Mouse (Mus musculus) kidney, adult 2 months (tissue): ENCODE results near the gene Tmem217. TPM values are rescaled to one million over a fixed set of nuclear protein-coding genes. Genes with fewer than 3 reads are reported as not detected.
A peak's percentile ranks its signal among the peaks of the same experiment; 100 is the strongest.

ENCODE experiments used
- DNase-seq: peaks from one replicate; pipeline ENCODE4 v3.0.0; 2021
- H3K27ac ChIP-seq: fragments of 200-500 bp; 2 replicates; pipeline ENCODE4 v1.5.1; 2012; ENCODE audit warnings: low read depth, low read length, control low read depth, inconsistent platforms; ENCODE audit not compliant: insufficient read depth
- H3K27me3 ChIP-seq: fragments of 200-500 bp; replicated peaks from 2 replicates; pipeline ENCODE4 v1.6.1; 2012; ENCODE audit warnings: mild to moderate bottlenecking, moderate library complexity, low read length, inconsistent platforms; ENCODE audit not compliant: control insufficient read depth, insufficient read depth
- H3K36me3 ChIP-seq: fragments of 200-500 bp; 2 replicates; pipeline ENCODE4 v1.6.1; 2012; ENCODE audit warnings: mild to moderate bottlenecking, moderate library complexity, low read length, inconsistent platforms; ENCODE audit not compliant: control insufficient read depth, insufficient read depth
- H3K4me1 ChIP-seq: fragments of 200-500 bp; 2 replicates; pipeline ENCODE4 v1.6.1; 2011; ENCODE audit warnings: low read length; ENCODE audit not compliant: control insufficient read depth, insufficient read depth
- H3K4me3 ChIP-seq: fragments of 200-500 bp; 2 replicates; pipeline ENCODE4 v1.5.1; 2011; ENCODE audit warnings: mild to moderate bottlenecking, low read depth, low read length, control low read depth; ENCODE audit not compliant: insufficient read depth
- CTCF ChIP-seq: fragments of 200-500 bp; conservative IDR thresholded peaks from 2 replicates; pipeline ENCODE4 v1.5.1; 2011; ENCODE audit warnings: low read depth, mild to moderate bottlenecking, control low read depth, low read length, moderate library complexity, mixed read lengths; ENCODE audit not compliant: insufficient read depth, insufficient read length
- POLR2A ChIP-seq: fragments of 200-500 bp; IDR thresholded peaks from one replicate; pipeline ENCODE4 v1.6.1; 2011; ENCODE audit warnings: low read depth, low read length, control low read depth
- WGBS: fragments of 180-500 bp; shearing (Covaris S2); methylation state at CpG from one replicate; pipeline ENCODE4 v1.1.7; 2018; 5-methylcytosine and 5-hydroxymethylcytosine counted together
- polyA plus RNA-seq: library from polyadenylated mRNA; depleted of rRNA; stranded (reverse); fragments of >200 nt; gene quantifications from 2 replicates; pipeline ENCODE4 v1.2.3, GENCODE M21; 2012

Tmem217 gene
- polyA plus RNA-seq, 1 experiment: 1.3 TPM

DNA sequence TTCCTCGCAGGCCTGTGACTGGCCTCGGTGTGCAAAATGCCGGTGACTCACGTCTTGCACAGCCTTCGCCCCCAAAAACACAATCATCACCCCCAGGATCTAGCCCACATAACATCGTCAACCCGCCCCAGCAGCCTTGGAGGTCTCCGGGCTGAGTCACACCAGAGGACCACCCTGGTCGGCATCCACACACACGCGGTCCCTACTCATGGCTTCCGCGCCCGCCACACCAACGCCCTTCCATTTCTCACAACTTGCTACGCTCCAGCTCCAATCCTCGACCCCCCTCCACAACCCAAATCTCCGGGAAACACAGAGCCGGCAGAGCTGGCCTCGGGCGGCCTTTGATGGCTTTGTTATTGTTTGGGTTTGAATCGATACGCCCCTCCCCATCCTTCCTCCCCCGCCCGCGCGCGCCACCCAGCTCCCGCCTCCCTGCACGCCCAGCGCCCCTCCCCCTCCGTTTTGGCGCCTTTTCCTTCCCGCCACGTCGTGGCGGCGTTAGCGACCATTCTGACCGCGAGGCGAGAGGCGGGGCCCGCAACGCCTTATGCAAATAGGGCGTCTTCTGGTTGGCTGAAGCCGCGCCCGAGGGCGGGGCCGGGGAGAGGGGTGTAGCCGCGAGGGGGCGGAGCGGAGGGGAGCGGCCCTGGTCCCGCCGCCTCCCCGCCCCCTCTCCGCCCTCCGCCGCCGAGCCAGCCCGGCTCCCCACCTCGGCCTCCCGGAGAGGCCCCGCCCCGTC is 62.0 kb downstream of the Tmem217 start:
- Histone ChIP-seq H3K27me3 (no peaks in the 10 kb centered on the region), H3K4me3 (peak overlapping the region; percentile 56), H3K27ac (peak overlapping the region; percentile 89), H3K36me3 (no peaks in the 10 kb centered on the region; the same call in none of the 2 replicates), H3K4me1 (peaks cover 11% of the 10 kb centered on the region; the same call in 1 of the 2 replicates)
- TF ChIP-seq CTCF: no peak
- no peak for TF ChIP-seq POLR2A
- DNase-seq: peak; percentile 99
- under 1% methylated on average over 63 of the region's 68 CpGs for WGBS

DNA sequence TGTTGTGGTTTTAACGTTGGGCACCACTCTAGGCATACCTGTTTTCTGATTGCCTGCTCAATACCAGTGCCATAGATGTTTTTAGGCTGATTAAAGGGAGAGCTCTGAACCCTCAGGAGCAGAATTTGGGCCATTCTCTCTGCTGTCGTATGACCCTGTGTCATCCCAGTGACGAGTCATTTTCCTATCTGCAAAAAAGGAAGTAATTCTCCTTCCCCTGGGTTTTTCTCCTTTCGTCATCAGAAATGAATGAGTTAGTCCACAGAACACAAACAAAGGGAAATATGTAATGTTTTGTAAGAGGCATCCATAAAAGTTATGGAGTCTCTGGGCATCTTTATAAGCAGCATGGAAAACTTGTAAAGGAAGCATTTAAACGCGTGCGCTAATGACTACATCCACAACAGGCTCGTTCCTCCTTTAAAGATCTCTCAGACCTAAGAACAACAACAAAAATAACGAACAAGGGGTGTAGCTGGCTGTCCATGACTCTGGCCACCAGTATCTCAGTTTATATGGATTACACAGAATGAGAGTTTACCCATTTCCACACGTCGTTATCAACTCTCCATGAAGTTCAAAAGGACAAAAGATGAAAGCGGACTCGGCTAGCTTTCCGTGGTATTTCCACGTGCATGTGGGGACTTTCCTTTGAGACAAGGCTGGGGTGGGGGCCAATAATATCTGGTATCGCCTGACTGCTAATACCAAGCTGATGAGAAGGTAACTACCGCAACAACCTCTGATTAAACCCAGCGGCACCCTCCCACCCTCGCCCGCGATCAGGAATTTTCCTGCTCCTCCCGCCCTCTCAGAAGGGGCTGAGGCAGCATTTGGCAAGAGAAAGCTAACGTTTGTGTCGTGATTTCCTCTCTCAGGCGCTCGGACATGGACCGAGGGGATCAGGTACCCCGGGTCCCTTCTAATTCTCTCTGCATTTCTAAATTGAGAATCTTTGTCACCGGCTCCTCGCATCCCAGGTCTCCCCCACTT is 62.9 kb downstream of the Tmem217 start:
- H3K4me3 ChIP-seq: peak overlapping the region; percentile 56
- WGBS: 11% methylated on average over 30 of the region's 30 CpGs
- DNase-seq: peak; percentile 58
- TF ChIP-seq CTCF (no peak), POLR2A (no peak)
- H3K27me3 ChIP-seq: no peaks in the 10 kb centered on the region
- peaks cover 11% of the 10 kb centered on the region; the same call in 1 of the 2 replicates for H3K4me1 ChIP-seq
- peak overlapping the region; percentile 89 for H3K27ac ChIP-seq
- H3K36me3 ChIP-seq: no peaks in the 10 kb centered on the region; the same call in 1 of the 2 replicates

DNA sequence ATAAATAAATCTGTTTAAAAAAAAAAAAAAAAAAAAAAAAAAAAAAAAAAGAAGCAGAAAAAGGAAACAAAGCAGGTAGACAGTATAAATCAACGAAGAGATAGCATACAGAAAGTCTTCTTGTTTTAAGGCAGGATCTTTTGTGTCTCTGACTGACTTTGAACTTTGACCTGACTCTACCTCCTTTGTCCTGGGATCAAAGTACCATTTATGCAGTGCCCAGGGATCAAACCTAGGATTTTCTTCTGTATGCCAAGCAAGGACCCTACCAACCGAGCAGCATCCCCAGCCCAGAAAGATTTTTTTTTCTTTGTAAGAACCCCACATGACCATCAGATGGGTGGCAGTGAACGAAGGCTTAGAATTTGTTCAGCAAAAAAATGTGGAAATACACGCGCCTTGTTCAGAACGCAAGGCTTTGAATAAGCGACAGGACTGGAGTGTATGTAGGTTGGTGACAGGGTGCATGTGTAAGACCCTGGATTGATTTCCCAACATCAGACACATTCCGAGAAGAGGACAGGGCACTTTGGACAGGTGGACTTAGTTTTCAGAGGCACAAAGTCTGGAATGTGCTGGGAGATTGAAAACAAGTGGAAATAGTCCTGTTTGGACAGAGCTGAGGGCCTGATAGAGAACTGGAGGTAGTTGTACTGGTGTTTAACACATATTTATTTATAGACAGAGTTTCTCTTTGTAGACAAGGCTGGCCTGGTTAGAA is 63.8 kb downstream of the Tmem217 start:
- H3K27ac ChIP-seq: peak overlapping the region; percentile 9; the same call in 1 of the 2 replicates
- no peaks in the 10 kb centered on the region for H3K36me3 ChIP-seq
- H3K4me3 ChIP-seq: no peak overlapping the region
- peaks cover 11% of the 10 kb centered on the region; the same call in 1 of the 2 replicates for H3K4me1 ChIP-seq
- no peaks in the 10 kb centered on the region for H3K27me3 ChIP-seq
- 80% methylated on average over 8 of the region's 8 CpGs for WGBS
- TF ChIP-seq CTCF: no peak
- no peak for TF ChIP-seq POLR2A
- DNase-seq: peak; percentile 62

DNA sequence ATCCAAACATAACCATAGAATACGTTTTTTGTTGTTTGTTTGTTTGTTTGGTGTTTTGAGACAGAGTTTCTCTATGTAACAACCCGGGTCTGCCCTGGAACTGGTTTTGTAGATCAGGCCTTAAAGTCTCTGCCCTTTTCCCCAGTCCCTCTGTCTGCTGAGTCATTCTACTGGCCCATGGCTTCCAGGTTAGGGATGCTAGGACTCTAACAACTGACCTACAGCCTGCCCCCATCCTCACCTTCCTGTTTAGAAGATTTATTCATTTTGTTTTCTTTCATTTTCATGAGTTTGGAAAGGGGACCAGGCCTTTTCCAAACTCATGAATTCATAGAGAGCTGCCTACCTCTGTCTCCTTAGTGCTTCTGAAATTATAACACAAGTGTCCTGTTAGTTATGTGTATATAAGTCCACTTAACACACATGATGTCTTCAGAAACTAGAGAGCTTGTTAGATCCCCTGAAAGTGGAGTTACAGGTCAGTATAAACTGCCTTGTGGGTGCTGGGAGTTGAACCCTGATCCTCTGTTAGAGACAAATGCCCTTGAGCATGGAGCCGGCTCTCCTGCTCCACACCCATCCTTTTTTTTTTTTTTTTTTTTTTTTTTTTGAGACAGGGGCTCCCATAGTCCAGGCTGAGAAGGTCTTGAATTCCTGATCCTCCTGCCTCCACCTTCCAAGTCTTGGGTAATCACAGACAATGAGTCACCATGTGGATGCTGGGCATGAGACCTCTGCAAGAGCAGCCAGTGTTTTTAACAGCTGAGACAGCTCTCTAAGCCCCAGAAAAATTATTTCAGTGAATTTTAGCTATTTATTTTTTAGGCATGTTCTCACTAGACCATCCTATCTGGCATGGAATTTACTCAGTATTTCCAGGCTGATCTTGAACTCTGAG is 66.6 kb downstream of the Tmem217 start:
- no peak for TF ChIP-seq CTCF
- TF ChIP-seq POLR2A: no peak
- Histone ChIP-seq H3K27me3 (no peaks in the 10 kb centered on the region), H3K4me1 (peaks cover 6% of the 10 kb centered on the region; the same call in 1 of the 2 replicates), H3K4me3 (no peak overlapping the region), H3K36me3 (no peaks in the 10 kb centered on the region), H3K27ac (no peak overlapping the region)
- no peak for DNase-seq
- 77% methylated on average over 3 of the region's 3 CpGs for WGBS

DNA sequence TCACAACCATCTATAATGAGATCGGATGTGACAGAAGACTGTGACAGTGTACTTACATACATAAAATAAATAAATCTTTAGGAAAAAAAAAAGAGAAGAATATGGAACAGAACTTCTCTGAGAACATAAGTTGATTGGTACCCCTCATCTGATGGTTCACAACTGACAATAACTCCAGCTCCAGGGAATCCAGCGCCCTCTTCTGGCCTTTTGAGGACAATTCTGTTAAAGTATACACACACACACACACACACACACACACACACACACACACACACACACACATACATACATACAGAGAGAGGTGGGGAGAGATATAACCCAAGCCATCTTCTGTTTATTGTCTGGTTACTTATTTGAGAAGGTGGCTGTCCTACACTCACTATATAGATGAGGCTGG is 67.8 kb downstream of the Tmem217 start:
- no peak for TF ChIP-seq POLR2A
- no peak for TF ChIP-seq CTCF
- no peak overlapping the region for H3K4me3 ChIP-seq
- WGBS: 95% methylated on average over 2 of the region's 2 CpGs
- no peaks in the 10 kb centered on the region for H3K27me3 ChIP-seq
- H3K36me3 ChIP-seq: no peaks in the 10 kb centered on the region
- H3K4me1 ChIP-seq: peaks cover 6% of the 10 kb centered on the region; the same call in 1 of the 2 replicates
- H3K27ac ChIP-seq: no peak overlapping the region
- no peak for DNase-seq

DNA sequence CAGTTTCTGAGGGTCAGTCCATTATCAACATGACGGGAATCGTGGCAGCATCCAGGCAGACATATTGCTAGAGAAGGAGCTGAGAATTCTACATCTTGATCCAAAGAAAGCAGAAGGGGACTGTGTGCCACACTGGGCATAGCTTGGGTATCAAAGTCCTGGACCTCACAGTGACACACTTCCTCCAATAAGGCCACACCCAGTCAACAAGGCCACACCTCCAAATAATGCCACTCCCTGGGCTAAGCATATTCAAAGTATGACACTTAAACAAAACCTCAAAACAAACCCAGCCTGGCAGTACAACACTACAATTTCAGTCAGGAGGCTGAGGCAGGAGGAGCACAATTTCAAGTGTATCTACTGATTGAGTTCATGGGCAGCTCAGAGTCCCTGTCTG is 68.9 kb downstream of the Tmem217 start:
- Histone ChIP-seq H3K36me3 (no peaks in the 10 kb centered on the region), H3K4me3 (no peak overlapping the region), H3K27me3 (no peaks in the 10 kb centered on the region), H3K27ac (no peak overlapping the region), H3K4me1 (no peaks in the 10 kb centered on the region)
- TF ChIP-seq POLR2A (no peak), CTCF (no peak)
- DNase-seq: no peak
- WGBS: 95% methylated on average over 2 of the region's 2 CpGs
